Mouse (Mus musculus): ENCODE data around the gene Nodal.

Nodal gene

GRCm38 (mm10) chr10:61398125-61398524 lies 19.6 kb upstream of the Nodal start:
- DNase-seq (ENCODE audit: low spot score): no peak

DNA sequence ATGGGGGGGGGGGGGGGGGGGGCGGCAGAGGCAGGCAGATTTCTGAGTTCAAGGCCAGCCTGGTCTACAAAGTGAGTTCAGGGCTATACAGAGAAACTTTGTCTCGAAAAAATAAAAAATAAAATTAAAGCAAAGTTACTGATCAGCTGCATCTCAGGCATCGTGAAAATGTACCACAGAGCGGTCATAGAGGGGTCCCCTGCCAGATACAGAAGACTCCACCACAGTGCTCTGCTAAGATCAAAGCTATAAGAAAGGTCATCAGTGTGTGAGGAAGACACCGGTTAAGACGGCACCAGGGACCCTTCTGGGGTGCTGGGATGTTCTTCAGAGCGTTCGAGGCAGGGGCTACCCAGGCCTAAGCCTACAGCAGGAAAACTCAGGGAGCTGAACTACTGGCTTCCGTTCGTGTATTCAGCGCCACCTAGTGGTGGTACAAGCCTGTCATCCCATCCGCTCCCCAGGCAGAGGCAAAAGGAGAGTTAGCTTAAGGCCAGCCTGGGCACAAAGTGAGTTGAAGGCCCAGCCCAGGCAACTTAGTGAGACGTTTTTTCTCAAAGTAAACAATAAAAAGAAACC lies 18.5 kb upstream of the Nodal start:
- no peak for DNase-seq (ENCODE audit: low spot score)

DNA sequence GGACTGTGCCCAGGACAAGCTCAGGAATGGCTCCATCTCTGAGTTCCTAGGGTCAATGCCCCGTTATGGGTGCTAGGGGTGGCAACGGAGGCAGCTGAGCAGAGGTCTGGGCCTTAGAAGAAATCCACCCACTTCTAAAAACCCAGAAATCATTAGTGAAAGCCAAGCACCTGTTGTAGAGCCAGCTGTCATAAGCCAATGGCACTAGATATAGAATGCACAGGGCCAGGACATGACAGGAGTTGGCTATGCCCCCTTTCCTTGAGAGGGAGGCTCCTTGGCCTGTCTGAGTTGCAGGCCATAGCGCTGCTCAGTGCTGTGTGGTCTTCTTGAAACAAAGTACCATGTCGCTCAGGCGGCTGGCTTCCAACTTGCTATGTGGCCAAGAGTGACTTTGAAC lies 17.4 kb upstream of the Nodal start:
- DNase-seq (ENCODE audit: low spot score): no peak

- DNase-seq (ENCODE audit: low spot score): no peak
Measured at GRCm38 (mm10) chr10:61402480-61402879, 15.3 kb upstream of the Nodal start.

- no peak for DNase-seq (ENCODE audit: low spot score)
Measured at GRCm38 (mm10) chr10:61402911-61403310, 14.9 kb upstream of the Nodal start.

GRCm38 (mm10) chr10:61405958-61406357 lies 11.8 kb upstream of the Nodal start:
- no peak for DNase-seq (ENCODE audit: low spot score)

GRCm38 (mm10) chr10:61409776-61410175 lies 8.0 kb upstream of the Nodal start:
- no peak for DNase-seq (ENCODE audit: low spot score)

GRCm38 (mm10) chr10:61410193-61410592 lies 7.6 kb upstream of the Nodal start:
- no peak for DNase-seq (ENCODE audit: low spot score)

DNA sequence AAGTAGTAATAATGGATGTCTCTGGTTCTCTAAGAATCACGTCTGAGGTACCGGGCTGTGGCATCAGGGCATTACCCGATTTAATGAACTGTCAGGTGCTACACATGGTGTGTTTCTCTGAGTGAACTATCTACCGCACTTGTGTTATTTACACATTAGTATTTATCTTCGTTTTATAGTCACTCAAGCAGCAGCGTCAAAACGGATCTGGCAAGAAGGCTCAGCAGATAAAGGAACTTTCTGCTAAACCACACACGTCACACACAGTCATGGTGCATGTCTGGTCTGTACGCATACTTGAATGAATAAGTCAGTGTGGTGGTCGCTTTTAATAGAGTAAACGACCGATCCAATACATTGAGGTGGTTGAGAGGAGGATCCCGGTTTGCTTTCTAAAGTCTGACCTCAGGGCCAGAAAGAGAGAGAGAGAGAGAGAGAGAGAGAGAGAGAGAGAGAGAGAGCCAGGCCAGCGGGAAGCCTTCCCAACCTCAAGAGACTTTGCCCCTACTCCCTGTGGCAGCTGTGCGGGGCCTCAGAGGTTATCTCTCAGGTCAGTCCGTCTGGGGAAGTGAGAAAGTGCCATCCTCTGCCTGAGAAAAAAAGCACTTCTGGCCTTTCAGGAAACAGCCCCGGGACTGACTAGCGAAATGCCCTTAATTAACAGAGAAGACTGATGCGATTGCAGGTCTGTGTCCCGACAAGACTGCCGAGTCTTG lies 4.7 kb upstream of the Nodal start:
- DNase-seq (ENCODE audit: low spot score): no peak

GRCm38 (mm10) chr10:61415240-61415639 lies 2.5 kb upstream of the Nodal start:
- DNase-seq (ENCODE audit: low spot score): no peak

DNA sequence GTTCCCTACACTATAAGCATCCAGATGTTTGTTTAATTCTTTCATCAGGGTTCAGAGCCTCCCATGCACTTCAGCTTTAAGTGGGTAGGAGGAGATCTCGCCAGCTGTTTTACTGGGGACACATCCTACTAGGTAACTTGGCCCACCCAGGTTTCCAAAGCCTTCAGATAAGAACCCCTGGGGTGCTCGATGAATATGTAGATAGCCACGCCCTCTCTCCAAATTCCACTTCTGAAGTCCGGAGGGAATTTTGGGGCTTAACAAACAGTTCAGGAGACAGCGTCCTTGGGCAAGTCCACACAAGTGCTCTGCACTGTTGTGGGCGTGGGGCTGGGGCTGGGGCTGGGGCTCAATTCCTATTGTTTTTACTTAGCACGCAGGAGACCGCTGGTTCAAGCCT lies 1.9 kb upstream of the Nodal start:
- DNase-seq (ENCODE audit: low spot score): no peak

DNA sequence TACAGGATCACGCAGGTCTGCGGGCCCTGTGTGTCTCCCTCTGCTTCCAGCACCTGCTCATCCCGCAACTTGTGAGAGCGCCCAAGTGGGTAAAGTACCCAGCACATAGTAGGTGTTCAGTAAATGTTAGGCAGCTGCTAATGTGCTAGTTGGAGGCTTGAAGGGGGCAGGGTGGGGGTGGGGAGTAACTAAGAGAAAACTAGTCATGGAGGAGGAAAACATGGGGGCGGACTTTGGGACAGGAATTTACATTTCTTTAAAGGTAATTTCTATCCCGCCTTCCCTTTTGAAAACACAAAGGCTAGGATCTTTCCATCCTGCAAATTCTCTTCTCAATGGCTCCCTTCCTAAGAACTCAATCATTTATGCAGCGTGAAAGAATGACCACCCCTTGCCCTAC lies 1.2 kb upstream of the Nodal start:
- no peak for DNase-seq (ENCODE audit: low spot score)

- no peak for DNase-seq (ENCODE audit: low spot score)
Measured at GRCm38 (mm10) chr10:61417046-61417445, 726 bp upstream of the Nodal start.

- no peak for DNase-seq (ENCODE audit: low spot score)
Measured at GRCm38 (mm10) chr10:61418131-61418900, 544 bp downstream of the Nodal start.

- DNase-seq (ENCODE audit: low spot score): no peak
Measured at GRCm38 (mm10) chr10:61419146-61419545, 1.4 kb downstream of the Nodal start.

GRCm38 (mm10) chr10:61420011-61420410 lies 2.2 kb downstream of the Nodal start:
- DNase-seq (ENCODE audit: low spot score): no peak

GRCm38 (mm10) chr10:61422861-61423260 lies 5.1 kb downstream of the Nodal start:
- no peak for DNase-seq (ENCODE audit: low spot score)

DNA sequence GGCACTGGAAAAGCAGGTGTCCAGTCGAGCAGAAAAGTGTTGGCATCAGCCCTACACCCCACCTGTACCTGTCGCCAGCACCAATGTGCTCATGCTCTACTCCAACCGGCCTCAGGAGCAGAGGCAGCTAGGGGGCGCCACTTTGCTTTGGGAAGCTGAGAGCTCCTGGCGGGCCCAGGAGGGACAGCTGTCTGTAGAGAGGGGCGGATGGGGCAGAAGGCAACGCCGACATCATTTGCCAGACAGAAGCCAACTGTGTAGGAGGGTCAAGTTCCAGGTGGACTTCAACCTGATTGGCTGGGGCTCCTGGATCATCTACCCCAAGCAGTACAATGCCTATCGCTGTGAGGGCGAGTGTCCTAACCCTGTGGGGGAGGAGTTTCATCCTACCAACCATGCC lies 5.5 kb downstream of the Nodal start:
- DNase-seq (ENCODE audit: low spot score): no peak

- no peak for DNase-seq (ENCODE audit: low spot score)
Measured at GRCm38 (mm10) chr10:61424500-61424899, 6.7 kb downstream of the Nodal start.

GRCm38 (mm10) chr10:61425047-61425446 lies 7.3 kb downstream of the Nodal start:
- no peak for DNase-seq (ENCODE audit: low spot score)

DNA sequence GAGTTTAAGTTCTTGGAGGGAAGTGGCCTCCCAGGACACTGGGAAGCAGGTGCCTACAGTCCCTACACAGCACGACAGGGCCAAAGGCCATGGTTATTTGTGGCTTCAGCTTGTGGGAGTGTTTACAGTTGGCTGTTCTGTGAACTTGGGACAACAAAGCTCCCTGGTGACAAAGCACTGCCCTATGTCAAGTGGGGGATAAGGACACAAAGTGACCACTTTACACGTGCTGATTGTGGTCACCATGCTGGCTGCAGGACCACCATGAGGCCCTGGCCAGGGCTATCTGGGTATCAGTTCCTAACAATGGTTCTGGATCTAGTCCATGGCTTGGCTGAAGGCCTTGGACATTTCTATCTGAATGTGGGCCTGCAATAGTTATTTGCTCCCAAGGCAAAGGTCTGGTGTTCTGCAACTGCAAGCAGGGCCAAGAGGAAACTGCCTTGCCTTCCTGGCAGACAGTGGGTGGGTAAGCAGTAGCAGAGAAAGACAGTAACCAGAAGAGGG lies 8.5 kb downstream of the Nodal start:
- peak; percentile 20 for DNase-seq (ENCODE audit: low spot score)

DNA sequence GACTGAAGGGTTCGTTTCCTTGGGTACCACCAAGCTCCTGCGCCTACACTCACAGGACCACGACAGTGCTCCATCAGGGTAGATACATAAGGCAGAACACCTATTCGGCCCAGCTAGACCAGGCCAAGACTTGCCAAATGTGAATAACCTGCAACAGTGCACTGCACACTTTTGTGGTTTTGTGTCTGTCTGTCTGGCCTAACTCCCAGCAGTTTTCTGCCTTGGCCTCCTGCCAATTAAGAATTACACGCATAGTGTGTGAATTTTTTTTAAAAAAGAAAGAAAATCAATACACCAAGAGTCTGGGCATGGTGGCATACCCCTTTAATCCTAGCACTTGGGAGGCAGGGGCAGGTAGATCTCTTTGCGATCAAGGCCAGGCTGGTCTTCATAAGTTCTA lies 10.2 kb downstream of the Nodal start:
- no peak for DNase-seq (ENCODE audit: low spot score)

DNA sequence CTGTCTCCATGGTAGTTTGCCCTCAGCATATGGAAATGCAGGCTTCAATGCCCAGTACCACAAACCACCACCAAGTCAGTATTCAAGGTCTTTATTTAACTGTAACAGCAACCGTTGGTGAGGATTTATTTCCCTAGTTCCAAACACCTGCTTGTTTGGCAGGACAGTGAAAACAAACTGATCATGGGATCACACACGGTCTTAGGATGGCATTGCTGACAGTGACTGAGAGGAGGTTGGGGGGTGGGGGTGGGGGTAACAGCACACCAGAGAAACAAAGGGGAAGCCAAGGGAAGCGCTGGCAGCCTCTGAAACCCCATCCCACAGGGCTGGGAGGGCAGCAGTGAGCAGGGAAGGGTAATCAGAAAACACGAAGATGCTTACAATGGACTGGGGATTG lies 10.6 kb downstream of the Nodal start:
- no peak for DNase-seq (ENCODE audit: low spot score)
